Mouse (Mus musculus): ENCODE data around the gene Runx3.

DNA sequence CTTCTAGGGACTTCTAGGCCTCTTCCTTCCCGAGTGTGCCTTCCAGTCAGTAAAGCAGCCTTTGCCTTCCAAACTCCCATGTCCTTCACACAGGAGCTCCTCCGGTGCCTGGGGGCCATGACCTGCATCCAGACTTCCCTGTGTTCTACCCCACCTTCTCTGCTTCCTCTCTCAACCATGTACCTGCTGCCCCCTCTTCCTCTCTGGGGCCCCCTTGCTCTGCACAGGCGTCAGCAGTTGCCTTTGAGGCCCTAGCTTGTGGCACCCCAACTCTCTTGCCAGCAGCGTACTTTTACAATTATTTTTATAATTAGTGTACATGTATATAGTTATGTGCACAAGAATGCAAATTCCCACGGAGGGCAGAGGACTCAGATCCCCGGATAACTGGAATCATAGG lies 37.4 kb upstream of the Runx3 start:
- TF ChIP-seq CTCF (IDR thresholded peaks at IDR 0.05; ENCODE audit: extremely low read depth, insufficient read depth, insufficient read length, insufficient replicate concordance), result no peak
- no peak for TF ChIP-seq POLR2A (IDR thresholded peaks at IDR 0.05; ENCODE audit: low read depth, low read length)
